Mouse (Mus musculus): ENCODE measurements around the gene Dnpep.

Dnpep gene

GRCm38 (mm10) chr1:75327461-75327860, 9.7 kb upstream of the Dnpep start:
- DNase-seq, result no peak

- DNase-seq, result no peak
These were observed 1.4 kb upstream of the Dnpep start for GRCm38 (mm10) chr1:75319166-75319565.

GRCm38 (mm10) chr1:75318736-75319135, 946 bp upstream of the Dnpep start:
- peak; percentile 45 for DNase-seq

- peak; percentile 58 for DNase-seq
These were observed 511 bp upstream of the Dnpep start for GRCm38 (mm10) chr1:75318301-75318700.

GRCm38 (mm10) chr1:75316861-75317240, 939 bp downstream of the Dnpep start:
- peak; percentile 92 for DNase-seq

GRCm38 (mm10) chr1:75315456-75316365, 2.1 kb downstream of the Dnpep start:
- peak; percentile 74 for DNase-seq

GRCm38 (mm10) chr1:75315011-75315410, 2.8 kb downstream of the Dnpep start:
- peak; percentile 62 for DNase-seq

GRCm38 (mm10) chr1:75311694-75312093, 6.1 kb downstream of the Dnpep start:
- no peak for DNase-seq

- no peak for DNase-seq
These were observed 13.1 kb downstream of the Dnpep start for GRCm38 (mm10) chr1:75304662-75305061.

- DNase-seq, result no peak
These were observed 23.5 kb downstream of the Dnpep start for GRCm38 (mm10) chr1:75294294-75294693.

- no peak for DNase-seq
These were observed 24.5 kb downstream of the Dnpep start for GRCm38 (mm10) chr1:75293331-75293701.

GRCm38 (mm10) chr1:75292476-75293330, 25.1 kb downstream of the Dnpep start:
- no peak for DNase-seq

GRCm38 (mm10) chr1:75291321-75291720, 26.5 kb downstream of the Dnpep start:
- DNase-seq, result no peak

GRCm38 (mm10) chr1:75290582-75290981, 27.2 kb downstream of the Dnpep start:
- peak; percentile 36 for DNase-seq

- no peak for DNase-seq
These were observed 27.8 kb downstream of the Dnpep start for GRCm38 (mm10) chr1:75289888-75290431.

GRCm38 (mm10) chr1:75289376-75289775, 28.4 kb downstream of the Dnpep start:
- no peak for DNase-seq

- DNase-seq, result no peak
These were observed 32.9 kb downstream of the Dnpep start for GRCm38 (mm10) chr1:75284911-75285310.

- no peak for DNase-seq
These were observed 34.8 kb downstream of the Dnpep start for GRCm38 (mm10) chr1:75283017-75283416.

GRCm38 (mm10) chr1:75278228-75278627, 39.6 kb downstream of the Dnpep start, which contains the start of gene Resp18:
Resp18 (minus strand) TSS chr1:75278415.
- peak; percentile 53 for DNase-seq

- peak; percentile 49 for DNase-seq
These were observed 40.3 kb downstream of the Dnpep start for GRCm38 (mm10) chr1:75277195-75278188.

GRCm38 (mm10) chr1:75264091-75264880, 53.5 kb downstream of the Dnpep start, which contains the start of gene Ptprn:
Ptprn (minus strand) TSS chr1:75264502.
- DNase-seq, result peak; percentile 90

Data from cerebellum, adult 11-12 months (tissue).